Mouse (Mus musculus) WW6 (cell line): Measurements from ENCODE around the gene Pdia6.

Experiments used
- DNase-seq: peaks from one replicate; pipeline ENCODE4 v3.0.0-alpha.2; 2013; ENCODE audit warnings: low read depth, low spot score

Pdia6 gene

DNA sequence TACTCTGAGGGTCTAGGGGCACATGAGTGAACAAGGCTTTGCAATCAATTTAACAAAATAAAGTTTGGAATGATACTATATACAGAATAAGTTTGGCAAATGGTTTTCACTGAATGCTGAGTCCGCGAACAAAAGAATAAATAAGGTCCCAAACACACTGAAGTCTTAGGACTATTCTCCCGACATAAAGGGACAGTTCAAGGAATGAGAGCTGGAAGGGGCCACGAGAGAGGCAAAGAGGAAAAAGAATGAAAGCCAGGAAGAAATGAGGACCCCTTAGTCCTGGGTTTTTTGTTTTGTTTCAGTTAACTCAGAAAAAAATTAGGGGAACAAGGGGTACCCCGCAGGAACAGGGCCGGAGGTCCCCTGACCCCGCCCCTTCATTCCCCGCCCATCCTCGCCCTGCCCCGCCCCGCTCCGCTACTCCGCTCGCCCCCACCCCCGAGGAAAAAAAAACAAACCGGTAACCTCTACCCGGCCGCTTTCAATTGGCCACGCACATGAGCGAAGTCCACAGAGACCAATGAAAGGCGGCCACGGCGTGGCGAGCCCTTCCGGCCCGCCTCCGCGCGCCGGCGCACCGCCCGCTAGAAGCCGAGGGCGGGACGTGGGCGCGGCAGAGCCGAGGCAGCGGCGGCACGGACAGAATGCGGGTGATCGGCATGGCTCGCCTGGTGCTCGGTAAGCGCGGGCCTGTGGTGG lies at the start of gene Pdia6:
TSS of gene Pdia6 (plus strand) at position 575 of the 702 bp plus-strand sequence.
- DNase-seq, result peak; percentile 87

DNA sequence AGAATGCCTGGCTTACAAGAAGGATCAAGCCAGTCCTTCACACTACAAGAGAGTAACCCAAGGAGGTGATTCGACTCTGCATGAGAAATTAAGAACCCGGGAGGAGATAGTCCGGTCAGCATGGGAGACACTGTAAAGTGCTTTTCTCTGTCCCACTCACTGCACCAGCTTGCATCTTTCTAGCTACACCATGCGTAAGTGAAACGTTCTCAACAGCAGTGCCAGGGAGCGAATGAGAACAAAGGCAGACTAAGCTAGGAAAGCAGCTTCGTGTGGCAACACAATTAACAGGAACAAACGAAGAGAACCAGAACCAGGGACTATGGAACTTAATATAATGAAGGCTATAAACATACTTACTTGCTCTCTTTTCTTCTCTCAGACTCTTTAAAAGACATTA lies 48.0 kb upstream of the Pdia6 start:
- DNase-seq, result no peak

DNA sequence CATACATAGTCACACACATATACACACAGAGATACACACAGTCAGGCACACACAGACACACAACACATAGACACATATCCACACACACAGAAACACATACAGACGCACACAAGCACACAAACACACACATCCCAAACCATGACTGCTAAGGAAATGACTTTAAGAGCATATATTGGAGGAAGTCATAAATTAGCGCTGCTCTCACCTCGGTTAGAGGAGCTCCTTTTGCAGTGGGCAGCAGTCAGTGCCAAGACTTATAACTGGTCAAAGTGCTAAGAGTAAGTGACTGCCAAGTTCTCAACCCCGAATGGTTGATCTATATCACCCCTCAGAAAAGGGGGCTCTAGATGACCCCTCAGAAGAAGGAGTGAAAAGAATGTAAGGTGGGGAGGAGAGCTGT lies 47.2 kb upstream of the Pdia6 start:
- DNase-seq, result no peak

DNA sequence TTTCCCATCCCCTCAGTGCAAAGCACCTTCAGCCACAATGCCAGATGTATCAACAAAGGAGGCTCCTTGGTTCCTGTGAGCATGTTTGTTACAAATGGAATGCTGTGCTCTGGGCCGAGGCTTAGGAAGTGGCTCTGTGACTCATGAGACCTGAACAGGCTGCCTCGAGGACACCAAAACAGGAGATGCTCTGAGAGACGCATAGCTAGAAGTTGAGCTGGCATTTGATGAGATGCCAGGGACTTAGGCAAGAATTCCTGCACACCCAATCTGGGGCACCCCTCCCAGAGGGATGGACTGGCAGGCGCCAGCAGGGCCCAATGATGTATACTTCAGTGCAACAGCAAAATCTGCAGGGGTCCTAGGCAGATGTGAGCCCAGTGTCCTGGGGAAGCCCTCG lies 45.7 kb upstream of the Pdia6 start:
- DNase-seq, result no peak

DNA sequence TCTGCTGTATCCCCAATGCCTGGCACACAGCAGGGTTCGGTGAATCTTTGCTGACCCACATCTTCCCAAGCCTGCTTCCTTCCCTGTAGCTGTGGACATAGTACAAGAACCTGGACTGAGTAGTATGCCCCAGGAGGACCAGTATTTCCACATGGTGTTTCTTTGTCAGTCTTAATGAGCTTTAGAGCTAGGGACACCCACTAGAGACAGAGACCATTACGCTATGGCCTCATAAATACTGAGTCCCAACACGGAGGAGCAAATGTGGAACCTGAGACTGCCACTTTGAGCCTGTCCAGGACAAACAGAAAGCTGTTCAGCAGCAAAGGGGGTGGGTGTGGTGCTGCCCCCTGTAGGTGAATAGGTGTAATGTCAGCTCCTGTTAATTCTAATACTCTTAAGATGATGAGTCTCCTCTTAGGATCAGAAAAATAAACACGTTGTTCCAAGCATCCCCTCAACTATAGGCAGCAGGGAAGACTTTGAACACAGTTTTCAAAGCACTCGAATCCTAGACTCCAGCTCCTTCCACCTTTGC lies 44.4 kb upstream of the Pdia6 start:
- no peak for DNase-seq

DNA sequence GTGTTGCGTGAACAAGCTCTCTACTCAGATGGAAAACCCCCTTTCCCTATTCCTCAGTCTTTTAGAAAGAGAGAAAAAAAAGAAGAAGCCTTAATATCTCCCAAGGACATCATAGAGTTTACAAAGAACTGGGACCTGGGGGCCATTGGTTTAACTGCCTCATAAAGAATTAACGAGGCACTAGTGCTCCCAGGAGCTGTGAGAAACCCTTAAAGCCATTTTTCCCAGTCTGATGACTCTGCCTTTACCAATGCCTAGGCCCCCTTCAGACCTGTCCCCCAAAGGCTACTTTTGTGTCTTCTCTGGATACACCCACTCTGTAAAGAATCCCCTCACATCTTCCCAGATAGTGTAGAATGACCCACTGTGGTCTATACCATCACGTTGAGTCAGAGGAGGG lies 43.3 kb upstream of the Pdia6 start:
- DNase-seq, result no peak

DNA sequence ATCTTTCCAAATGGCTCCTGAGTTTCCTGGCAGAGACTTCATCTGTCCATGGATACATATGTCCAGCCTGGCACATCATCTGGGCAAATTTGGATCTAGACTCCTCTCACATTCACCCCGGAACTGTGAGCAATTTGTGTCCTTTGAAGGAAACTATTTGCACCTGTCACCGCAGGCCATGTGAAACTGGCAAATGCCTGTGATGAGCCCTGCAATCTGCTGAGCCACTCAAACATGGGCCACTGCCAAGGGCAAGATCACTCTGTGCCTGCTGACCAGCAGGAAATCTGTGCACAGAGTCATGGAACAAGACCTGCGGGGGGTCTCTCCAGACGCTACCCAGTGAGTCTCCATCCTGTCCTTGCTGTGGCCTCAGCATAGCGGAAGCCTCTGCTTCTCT lies 41.3 kb upstream of the Pdia6 start:
- DNase-seq, result no peak

DNA sequence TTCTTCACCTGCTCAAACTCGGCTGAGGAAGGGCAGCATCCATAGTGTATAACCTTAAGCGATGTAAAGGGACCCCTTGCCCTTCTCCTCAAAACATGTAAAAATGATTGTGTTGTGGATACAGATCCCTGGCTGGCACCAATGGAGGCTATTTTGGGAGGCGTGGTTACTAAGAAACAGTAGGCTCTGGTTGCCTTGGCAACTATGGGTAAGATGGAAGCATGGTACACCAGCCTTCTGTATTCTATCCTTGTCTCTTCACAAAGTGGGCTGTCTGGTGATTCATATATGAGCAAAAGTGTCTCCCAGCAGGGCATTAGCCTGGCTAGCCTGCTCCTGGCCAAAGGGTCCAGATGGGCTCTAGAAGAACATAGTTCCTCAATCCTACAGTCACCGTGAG lies 38.4 kb upstream of the Pdia6 start:
- DNase-seq, result no peak

DNA sequence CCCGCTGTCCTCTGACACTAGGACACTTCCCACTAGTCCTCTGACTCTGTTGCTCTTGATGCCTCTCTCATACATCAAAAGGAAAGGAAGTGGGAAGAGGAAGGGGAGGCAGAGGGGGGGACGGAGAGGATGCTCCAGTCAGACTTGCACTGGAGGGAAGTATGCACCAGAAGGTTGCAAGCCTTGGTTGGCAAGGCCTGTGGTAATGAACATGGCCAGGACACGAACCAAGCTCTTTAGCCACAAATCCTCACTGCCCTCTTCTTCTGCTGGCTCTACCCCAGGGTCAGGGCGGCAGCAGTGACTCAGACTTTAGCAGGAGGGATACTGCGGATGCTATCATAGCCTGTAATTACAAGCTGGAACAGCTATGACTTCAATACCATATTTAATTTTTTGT lies 35.8 kb upstream of the Pdia6 start:
- no peak for DNase-seq

DNA sequence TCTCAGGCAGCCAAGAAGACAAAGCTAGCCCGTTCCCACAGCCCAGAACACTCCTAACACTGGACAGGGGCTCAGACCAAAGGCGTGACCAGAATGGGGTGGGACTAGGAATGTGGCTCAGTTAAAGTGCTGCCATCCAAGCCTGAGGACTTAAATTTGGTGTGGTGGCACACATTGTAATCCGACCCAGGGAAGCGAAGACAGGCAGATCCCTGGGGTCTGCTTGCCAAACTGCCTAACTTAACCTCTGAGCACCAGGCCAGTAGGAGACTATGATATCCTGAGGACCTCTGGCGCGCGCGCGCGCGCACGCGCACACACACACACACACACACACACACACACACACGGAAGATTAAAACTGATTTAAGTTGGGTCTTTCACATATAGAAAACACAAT lies 34.8 kb upstream of the Pdia6 start:
- DNase-seq, result no peak

DNA sequence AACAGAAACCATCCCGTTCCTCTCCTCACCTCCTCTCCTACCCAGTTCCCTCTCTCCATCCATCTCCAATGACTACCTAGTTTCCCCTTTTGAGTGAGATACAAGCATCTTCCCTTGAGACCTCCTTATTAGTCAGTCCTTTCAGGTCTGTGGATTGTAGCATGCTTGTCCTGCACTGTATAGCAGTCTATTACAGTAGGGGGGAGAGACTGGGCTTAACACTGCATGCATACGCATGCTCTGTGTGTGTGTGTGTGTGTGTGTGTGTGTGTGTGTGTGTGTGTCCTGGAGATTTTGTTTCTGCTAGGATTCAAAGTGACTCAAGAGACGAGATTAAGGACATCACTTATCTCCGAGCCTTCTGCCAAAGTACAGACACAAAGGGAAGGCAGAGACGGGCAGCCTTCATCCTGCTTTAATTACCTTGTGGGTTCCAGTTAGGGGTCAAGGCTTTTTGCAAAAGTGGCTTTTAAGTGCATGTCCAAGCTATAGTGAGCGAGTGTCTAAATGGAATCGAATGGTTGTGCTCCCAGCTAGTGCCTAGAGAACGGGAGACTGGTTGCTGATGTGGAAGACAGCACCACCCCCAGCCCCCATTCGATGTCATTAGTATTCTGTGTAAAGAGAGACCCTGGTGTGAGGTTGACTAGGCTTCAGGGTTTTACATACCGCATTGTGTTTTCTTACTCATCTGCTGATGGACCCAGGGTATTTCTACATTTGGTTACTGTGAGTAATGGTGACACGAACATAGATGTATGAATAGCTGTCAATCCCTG lies 30.6 kb upstream of the Pdia6 start:
- no peak for DNase-seq

DNA sequence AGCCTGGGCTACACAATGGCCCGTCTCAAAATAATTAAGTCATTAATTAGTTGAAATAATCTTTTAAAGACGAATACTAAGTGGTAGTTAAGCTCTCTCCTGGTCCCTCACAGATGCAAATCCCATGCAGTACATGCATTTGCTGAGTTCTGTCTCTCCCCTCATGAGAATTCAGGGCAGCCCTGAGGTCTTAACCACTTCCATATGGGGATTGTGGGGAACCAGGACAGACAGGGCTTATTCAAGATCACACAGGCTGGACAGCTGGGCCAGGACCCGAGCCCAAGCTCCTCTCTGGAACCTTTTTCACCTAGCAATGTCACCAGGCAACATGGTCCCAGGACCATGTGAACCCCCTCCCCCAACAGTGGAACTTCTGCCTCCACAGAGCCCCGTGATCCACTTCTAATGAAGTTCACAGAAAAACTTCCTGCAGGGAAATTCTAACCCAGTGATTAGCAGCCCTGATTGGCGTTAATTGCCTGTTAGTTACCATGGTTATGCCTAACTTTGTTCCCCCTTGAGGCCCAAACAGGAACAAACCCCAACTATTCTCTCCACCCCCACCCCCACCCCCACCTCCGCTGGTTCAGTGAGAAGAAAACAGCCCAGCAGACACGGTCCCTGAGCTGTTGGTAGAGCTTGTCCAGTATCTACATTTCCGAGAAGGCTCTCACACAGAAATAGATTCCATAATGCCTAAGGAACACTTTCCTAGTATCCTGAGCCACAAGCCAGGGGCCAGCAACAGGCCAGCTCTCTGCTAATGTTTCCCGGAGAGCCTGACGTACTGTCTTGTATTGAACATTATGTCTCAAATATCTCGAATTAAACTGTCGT lies 27.5 kb upstream of the Pdia6 start:
- DNase-seq, result no peak

DNA sequence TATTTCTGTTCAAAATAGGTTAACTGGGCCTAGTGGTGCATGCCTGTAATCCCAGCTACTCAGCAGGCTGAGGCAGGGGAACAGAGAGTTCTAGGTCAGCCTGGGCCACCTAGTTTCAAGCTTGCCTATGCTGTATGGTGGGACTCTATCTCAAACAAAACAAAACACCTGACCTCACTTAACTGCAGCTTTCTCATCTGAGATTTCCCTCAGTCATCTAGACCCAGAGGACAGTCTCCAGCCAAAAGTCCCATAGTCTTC lies 27.0 kb upstream of the Pdia6 start:
- no peak for DNase-seq

DNA sequence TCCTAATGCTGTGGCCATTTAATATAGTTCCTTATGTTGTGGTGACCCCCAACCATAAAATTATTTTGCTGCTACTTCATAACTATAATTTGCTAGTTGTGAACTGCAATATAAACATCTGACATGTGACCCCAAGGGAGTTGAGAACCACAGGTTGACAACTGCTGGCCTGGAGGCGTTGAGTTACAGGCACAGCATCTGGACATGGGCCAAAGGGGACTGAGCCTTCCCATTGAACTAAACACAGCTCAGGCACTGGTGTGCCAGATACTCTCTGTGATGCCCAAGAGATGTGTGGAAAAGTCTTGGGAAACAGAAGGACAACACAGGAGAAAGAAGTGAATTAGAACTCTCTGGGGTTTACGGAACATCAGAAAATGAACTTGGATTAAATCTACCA lies 25.3 kb upstream of the Pdia6 start:
- no peak for DNase-seq

DNA sequence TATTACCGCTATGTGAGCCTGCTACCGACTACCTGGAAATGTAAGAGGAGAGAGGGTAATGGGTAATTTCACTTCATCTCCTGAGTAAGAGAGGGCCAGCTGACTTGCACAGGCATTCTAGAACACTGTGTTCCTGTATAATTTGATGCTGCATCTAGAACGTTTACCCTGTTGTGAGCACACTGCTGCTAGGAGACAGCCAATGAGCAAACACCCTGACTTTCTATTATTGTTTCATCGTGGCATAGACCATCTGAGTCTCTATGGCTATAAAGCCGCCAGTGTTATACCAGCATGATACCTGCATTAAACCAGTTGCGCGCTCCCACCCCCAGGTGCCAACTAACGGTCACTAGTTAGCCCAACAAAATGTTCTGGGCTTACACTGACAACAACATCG lies 24.7 kb upstream of the Pdia6 start:
- DNase-seq, result no peak

DNA sequence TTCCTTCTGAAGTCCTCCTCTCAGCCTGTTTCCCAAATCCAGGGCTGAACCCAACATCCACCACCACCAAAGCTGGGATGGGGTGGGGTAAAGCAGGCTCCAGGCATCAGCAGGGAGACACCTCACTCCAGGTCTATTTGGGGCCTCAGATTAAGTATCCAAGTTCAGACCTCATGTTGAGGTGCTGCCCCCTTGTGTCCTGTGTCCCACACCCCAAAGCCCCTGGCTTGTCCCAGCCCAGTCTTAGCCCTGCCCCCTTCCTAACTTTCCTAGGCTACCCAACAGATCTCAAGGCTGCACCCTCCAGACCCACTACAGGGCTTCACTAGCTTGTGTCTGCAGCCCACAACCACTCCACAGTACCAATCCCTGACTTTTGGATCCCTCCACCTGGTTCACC lies 24.3 kb upstream of the Pdia6 start:
- no peak for DNase-seq

DNA sequence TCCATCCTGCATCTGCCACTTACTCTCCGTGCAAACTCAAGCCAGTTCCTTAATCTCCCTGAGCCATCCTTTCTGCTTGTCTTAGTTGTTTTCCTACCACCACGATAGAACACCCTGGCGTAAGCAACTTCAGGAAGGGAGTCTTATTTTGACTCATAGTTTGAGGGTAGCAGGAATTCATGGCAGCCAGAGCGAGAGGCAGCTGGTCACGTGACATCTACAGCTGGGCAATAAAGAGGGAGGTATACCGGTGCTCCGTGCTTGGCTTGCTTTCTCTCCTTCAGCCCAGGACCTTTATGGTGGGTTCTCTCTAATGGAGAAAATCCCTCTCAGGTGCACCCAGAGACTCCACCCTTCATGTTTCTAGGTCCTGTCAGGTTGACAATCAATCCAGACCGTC lies 15.4 kb upstream of the Pdia6 start:
- DNase-seq, result no peak

DNA sequence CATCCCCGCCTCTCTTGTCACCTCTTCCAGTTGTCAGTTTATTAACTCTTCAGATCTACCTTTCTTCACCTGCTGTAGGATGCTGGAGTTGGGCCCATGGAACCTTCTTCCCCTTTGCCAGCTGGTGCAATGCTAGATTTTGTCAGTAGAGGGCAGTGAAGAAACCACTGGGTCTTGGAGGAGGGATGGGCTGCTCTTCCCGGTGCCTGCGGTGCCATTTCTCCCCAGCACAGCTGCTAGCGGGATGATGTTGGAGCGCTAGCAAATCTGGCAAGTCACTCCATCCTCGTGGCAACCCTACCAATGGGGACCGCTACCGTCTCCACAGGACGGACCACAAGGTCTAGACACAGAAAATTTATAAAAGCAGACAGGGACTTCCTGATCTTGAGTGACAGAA lies 13.3 kb upstream of the Pdia6 start:
- DNase-seq, result peak; percentile 61

DNA sequence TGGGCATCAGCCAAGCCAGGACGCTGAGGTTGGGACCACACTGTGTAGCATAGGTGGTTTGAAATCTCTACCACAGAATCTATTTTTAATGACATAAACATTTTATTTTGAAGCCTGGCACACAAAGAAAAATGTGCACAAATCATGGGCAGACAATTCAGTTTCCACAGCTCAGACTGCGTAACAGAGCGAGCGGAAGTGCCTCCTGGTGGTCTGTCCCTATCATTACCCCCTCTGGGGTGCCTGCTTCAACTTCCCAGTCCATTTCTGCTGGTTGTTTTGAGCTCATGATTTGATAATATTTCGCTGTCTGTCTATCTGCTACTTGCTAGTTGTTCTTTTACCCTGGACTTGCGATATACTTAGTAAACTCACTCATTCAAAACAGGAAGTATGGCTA lies 10.7 kb upstream of the Pdia6 start:
- DNase-seq, result no peak

DNA sequence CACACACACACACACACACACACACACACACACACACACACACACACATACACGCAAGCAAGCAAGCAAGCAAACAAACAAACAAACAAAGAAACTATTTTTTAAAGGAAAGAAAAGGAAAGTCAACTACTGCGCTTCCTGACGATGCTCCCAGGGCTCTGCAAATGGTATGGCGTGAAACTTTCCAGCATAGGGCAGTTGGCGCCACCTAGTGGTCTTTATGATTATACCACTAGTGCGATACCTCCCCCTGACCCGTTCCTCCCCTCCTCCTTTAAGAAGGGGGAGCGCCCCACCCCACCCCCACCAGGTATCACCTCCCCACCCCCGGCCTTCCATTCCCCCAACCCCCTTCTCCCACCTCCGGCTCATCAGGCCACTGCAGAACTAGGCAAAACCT lies 9.4 kb upstream of the Pdia6 start:
- DNase-seq, result no peak

DNA sequence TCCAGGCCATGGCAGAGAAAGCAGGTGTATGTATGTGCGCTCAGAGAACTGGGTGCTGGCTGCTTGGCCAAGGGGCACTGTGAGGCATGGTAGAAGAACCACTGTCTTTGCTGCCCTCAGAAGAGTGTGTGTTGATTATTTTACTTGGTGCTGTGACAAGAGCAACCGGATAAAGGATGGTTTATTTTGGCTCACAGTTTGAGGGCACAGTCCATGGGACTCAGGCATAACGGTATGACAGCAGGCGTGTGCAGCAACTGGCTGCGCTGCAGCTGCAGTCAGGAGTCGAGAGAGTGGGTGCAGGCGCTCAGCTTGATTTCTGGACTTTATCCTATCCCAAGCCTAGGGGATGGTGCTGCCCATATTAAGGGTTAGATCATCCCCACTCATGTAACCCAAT lies 7.9 kb upstream of the Pdia6 start:
- DNase-seq, result no peak

DNA sequence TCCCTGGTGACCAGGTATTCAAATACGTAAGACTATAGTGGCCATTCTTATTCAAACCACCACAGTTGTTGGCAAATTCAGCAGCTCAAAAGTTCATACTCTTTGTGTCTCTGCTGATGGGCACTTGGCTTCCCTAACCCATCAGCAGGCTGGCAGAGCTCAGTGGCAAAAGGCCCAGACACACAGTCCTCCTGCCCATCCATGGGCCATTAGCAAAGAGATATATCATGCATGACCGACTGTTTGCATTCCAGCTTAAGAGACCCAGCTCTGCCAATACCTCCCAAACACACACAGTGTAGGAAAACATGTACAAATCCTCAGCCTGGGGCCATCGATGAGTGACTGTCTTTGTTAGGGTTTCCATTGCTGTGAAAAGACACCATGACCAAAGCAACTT lies 5.3 kb upstream of the Pdia6 start:
- DNase-seq, result no peak

DNA sequence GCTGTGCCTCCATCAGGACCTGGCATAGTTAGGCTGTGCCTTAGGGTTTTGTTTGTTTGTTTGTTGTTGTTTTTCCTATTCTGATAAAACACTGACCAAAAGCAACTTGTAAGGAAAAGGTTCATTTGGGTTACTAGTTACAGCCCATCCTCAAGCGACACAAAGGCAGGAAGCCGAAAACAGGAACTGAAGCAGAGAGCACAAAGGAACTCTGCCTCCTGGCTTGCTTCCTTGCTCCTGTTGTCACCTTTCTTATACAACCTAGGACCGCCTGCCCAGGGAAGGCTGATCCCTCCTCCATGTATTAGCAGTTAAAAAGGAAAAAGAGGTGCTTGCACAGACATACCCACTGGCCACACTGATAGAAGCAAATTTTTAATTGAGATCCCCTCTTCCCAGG lies 2.5 kb upstream of the Pdia6 start:
- DNase-seq, result no peak
